Comparison of ENCODE assay signal across 8 mouse cellular contexts in genomic region chr17:57095855-57096622, GRCm38 (mm10). TPM values are rescaled to one million over a fixed set of nuclear protein-coding genes. Genes with fewer than 3 reads are reported as not detected.
DNase-seq lines count a peak whose midpoint lies in the region; ATAC-seq and TF ChIP-seq lines count a peak whose summit lies in the region.

No protein-coding gene starts in this region.

- DNase-seq in gastrocnemius, adult 2 months, result peak; percentile 54
- DNase-seq in gastrocnemius, postnatal 10 days, result no peak
- DNase-seq in brain, embryonic 14.5 days (ENCODE audit: low read depth), result peak; percentile 77
- no peak for DNase-seq in right cerebral cortex, postnatal 10 days (ENCODE audit: low spot score in 2 of 2)

- peak overlapping the region; percentile 52 for H3K4me2 ChIP-seq in intestine, embryonic 15.5 days (replicated peaks)
- peak overlapping the region; percentile 35 for H3K4me2 ChIP-seq in liver, embryonic 16.5 days (ENCODE audit: low read depth, low read length)
- H3K4me2 ChIP-seq in neural tube, embryonic 13.5 days, result peak overlapping the region; percentile 45

- H3K9me3 ChIP-seq in intestine, embryonic 15.5 days, result no peaks in the 10 kb centered on the region
- no peaks in the 10 kb centered on the region for H3K9me3 ChIP-seq in liver, embryonic 16.5 days (replicated peaks; ENCODE audit: control insufficient read depth, low read length)
- H3K9me3 ChIP-seq in neural tube, embryonic 13.5 days, result no peaks in the 10 kb centered on the region

- 2% methylated on average over 18 of the region's 19 CpGs for WGBS in intestine, embryonic 15.5 days
- 4% methylated on average over 18 of the region's 19 CpGs for WGBS in liver, embryonic 16.5 days (ENCODE audit: insufficient replicate concordance)
- 1% methylated on average over 18 of the region's 19 CpGs for WGBS in neural tube, embryonic 13.5 days

- 0 out of 2 replicates have a peak, but pooled peaks cover 2% of the 10 kb centered on the region for H3K4me1 ChIP-seq in intestine, embryonic 15.5 days (replicated peaks)
- H3K4me1 ChIP-seq in liver, embryonic 16.5 days (ENCODE audit: control insufficient read depth, low read depth, low read length), result no peaks in the 10 kb centered on the region; the same call in none of the 2 replicates
- H3K4me1 ChIP-seq in neural tube, embryonic 13.5 days (replicated peaks), result peaks cover 12% of the 10 kb centered on the region

- no peak overlapping the region for H3K9ac ChIP-seq in intestine, embryonic 15.5 days
- no peak overlapping the region for H3K9ac ChIP-seq in liver, embryonic 16.5 days (ENCODE audit: low read depth, low read length)
- H3K9ac ChIP-seq in neural tube, embryonic 13.5 days, result 0 out of 2 replicates have a peak overlapping the region, but pooled peaks have one; percentile 8

- no peaks in the 10 kb centered on the region for H3K27me3 ChIP-seq in intestine, embryonic 15.5 days (replicated peaks)
- H3K27me3 ChIP-seq in liver, embryonic 16.5 days (ENCODE audit: control insufficient read depth, insufficient read depth, low read depth, low read length), result peaks cover 3% of the 10 kb centered on the region; the same call in 1 of the 2 replicates
- peaks cover 10% of the 10 kb centered on the region for H3K27me3 ChIP-seq in neural tube, embryonic 13.5 days

- intact Hi-C loops in gastrocnemius, adult 2 months (cut with DNase I), result loop anchor here (2.0 kb wide), 2 partner anchors 71 to 239 kb away; no protein-coding TSS in a partner anchor

- peak overlapping the region; percentile 49 for H3K4me3 ChIP-seq in gastrocnemius, adult 2 months
- peak overlapping the region; percentile 23 for H3K4me3 ChIP-seq in intestine, embryonic 15.5 days (replicated peaks)
- H3K4me3 ChIP-seq in liver, embryonic 16.5 days (ENCODE audit: low read depth, low read length), result peak overlapping the region; percentile 16
- 0 out of 2 replicates have a peak overlapping the region, but pooled peaks have one; percentile 5 for H3K4me3 ChIP-seq in neural tube, embryonic 13.5 days

- H3K36me3 ChIP-seq in intestine, embryonic 15.5 days, result no peaks in the 10 kb centered on the region
- H3K36me3 ChIP-seq in liver, embryonic 16.5 days (ENCODE audit: control insufficient read depth, insufficient read depth), result no peaks in the 10 kb centered on the region
- H3K36me3 ChIP-seq in neural tube, embryonic 13.5 days, result no peaks in the 10 kb centered on the region

- no peak for TF ChIP-seq POLR2A in brain, embryonic 14.5 days (IDR thresholded peaks at IDR 0.05; ENCODE audit: borderline replicate concordance, extremely low read depth, insufficient read depth, insufficient read length, poor library complexity, severe bottlenecking)

- ATAC-seq in granulocyte monocyte progenitor cell, adult 5-6 weeks (replicated peaks; ENCODE audit: poor library complexity, severe bottlenecking), result peak; percentile 77
- ATAC-seq in intestine, embryonic 15.5 days, result peak; percentile 92
- ATAC-seq in liver, embryonic 16.5 days (ENCODE audit: low read depth), result peak; percentile 75
- peak; percentile 79 for ATAC-seq in neural tube, embryonic 13.5 days (ENCODE audit: low read depth)

- TF ChIP-seq CTCF in gastrocnemius, adult 2 months (IDR thresholded peaks at IDR 0.05), result no peak
- TF ChIP-seq CTCF in brain, embryonic 14.5 days (IDR thresholded peaks at IDR 0.05; ENCODE audit: borderline replicate concordance, extremely low read depth, insufficient read depth, insufficient read length), result no peak

- no peak overlapping the region for H3K27ac ChIP-seq in gastrocnemius, adult 2 months
- H3K27ac ChIP-seq in intestine, embryonic 15.5 days, result no peak overlapping the region
- no peak overlapping the region for H3K27ac ChIP-seq in liver, embryonic 16.5 days (ENCODE audit: low read length)
- no peak overlapping the region for H3K27ac ChIP-seq in neural tube, embryonic 13.5 days (replicated peaks)

RNA-seq across cellular contexts. Expression of gene Tubb4a, which starts 8.5 kb away (rescaled TPM):
- 1 to 10 TPM in 1 of 2 experiments, under 1 TPM in 1; 0.64 to 1.7 TPM for total RNA-seq in gastrocnemius, adult 2 months (2021)
- total RNA-seq in gastrocnemius, postnatal 10 days (2021), result 1 to 10 TPM; 4.2 to 4.6 TPM
- 182 and 314 TPM in 2 replicates for polyA plus RNA-seq in brain, embryonic 14.5 days (2012; rRNA removed)
- total RNA-seq in granulocyte monocyte progenitor cell, adult 5-6 weeks (2014; fragmentation: Nextera tagmentation), result not detected in 2 replicates
- total RNA-seq in granulocyte monocyte progenitor cell, adult 5-6 weeks (2017), result not detected in 2 replicates
- polyA plus RNA-seq in intestine, embryonic 15.5 days (2015; fragmentation: Nextera tagmentation; extraction: Ambion mirVana), result 24.2 and 27.1 TPM in 2 replicates
- 0.36 and 0.60 TPM in 2 replicates for polyA plus RNA-seq in liver, embryonic 16.5 days (2015; fragmentation: Nextera tagmentation; extraction: Ambion mirVana)
- polyA plus RNA-seq in neural tube, embryonic 13.5 days (2015; fragmentation: Nextera tagmentation; extraction: Ambion mirVana), result 381 and 413 TPM in 2 replicates

RNA-seq across cellular contexts. Expression of gene Tnfsf9, which starts 9.1 kb away (rescaled TPM):
- total RNA-seq in gastrocnemius, adult 2 months (2021), result under 1 TPM; 0.47 to 0.61 TPM
- under 1 TPM; 0.42 to 0.95 TPM for total RNA-seq in gastrocnemius, postnatal 10 days (2021)
- 7.1 and 8.8 TPM in 2 replicates for polyA plus RNA-seq in brain, embryonic 14.5 days (2012; rRNA removed)
- total RNA-seq in granulocyte monocyte progenitor cell, adult 5-6 weeks (2014; fragmentation: Nextera tagmentation), result 0.28 and 1.1 TPM in 2 replicates
- total RNA-seq in granulocyte monocyte progenitor cell, adult 5-6 weeks (2017), result 0.60 and 3.0 TPM in 2 replicates
- 8.3 and 8.9 TPM in 2 replicates for polyA plus RNA-seq in intestine, embryonic 15.5 days (2015; fragmentation: Nextera tagmentation; extraction: Ambion mirVana)
- 0.48 and 0.67 TPM in 2 replicates for polyA plus RNA-seq in liver, embryonic 16.5 days (2015; fragmentation: Nextera tagmentation; extraction: Ambion mirVana)
- 4.2 and 6.2 TPM in 2 replicates for polyA plus RNA-seq in neural tube, embryonic 13.5 days (2015; fragmentation: Nextera tagmentation; extraction: Ambion mirVana)

RNA-seq across cellular contexts. Expression of gene Dennd1c, which starts 17.7 kb away (rescaled TPM):
- under 1 TPM; 0.22 to 0.56 TPM for total RNA-seq in gastrocnemius, adult 2 months (2021)
- under 1 TPM; 0.52 to 0.79 TPM for total RNA-seq in gastrocnemius, postnatal 10 days (2021)
- polyA plus RNA-seq in brain, embryonic 14.5 days (2012; rRNA removed), result 5.4 and 6.3 TPM in 2 replicates
- total RNA-seq in granulocyte monocyte progenitor cell, adult 5-6 weeks (2014; fragmentation: Nextera tagmentation), result 24.7 and 27.1 TPM in 2 replicates
- total RNA-seq in granulocyte monocyte progenitor cell, adult 5-6 weeks (2017), result 2.9 and 3.0 TPM in 2 replicates
- 6.5 and 6.7 TPM in 2 replicates for polyA plus RNA-seq in intestine, embryonic 15.5 days (2015; fragmentation: Nextera tagmentation; extraction: Ambion mirVana)
- polyA plus RNA-seq in liver, embryonic 16.5 days (2015; fragmentation: Nextera tagmentation; extraction: Ambion mirVana), result 4.0 and 4.3 TPM in 2 replicates
- polyA plus RNA-seq in neural tube, embryonic 13.5 days (2015; fragmentation: Nextera tagmentation; extraction: Ambion mirVana), result 3.7 and 5.9 TPM in 2 replicates

RNA-seq across cellular contexts. Expression of gene Slc25a23, which starts 36.4 kb away (rescaled TPM):
- 10 to 100 TPM; 34.4 to 52.2 TPM for total RNA-seq in gastrocnemius, adult 2 months (2021)
- 10 to 100 TPM; 42.1 to 50.9 TPM for total RNA-seq in gastrocnemius, postnatal 10 days (2021)
- polyA plus RNA-seq in brain, embryonic 14.5 days (2012; rRNA removed), result 71.2 and 111 TPM in 2 replicates
- 15.2 and 23.8 TPM in 2 replicates for total RNA-seq in granulocyte monocyte progenitor cell, adult 5-6 weeks (2014; fragmentation: Nextera tagmentation)
- total RNA-seq in granulocyte monocyte progenitor cell, adult 5-6 weeks (2017), result 1.6 and 1.7 TPM in 2 replicates
- 7.8 and 8.8 TPM in 2 replicates for polyA plus RNA-seq in intestine, embryonic 15.5 days (2015; fragmentation: Nextera tagmentation; extraction: Ambion mirVana)
- 4.4 and 7.0 TPM in 2 replicates for polyA plus RNA-seq in liver, embryonic 16.5 days (2015; fragmentation: Nextera tagmentation; extraction: Ambion mirVana)
- polyA plus RNA-seq in neural tube, embryonic 13.5 days (2015; fragmentation: Nextera tagmentation; extraction: Ambion mirVana), result 29.5 and 33.3 TPM in 2 replicates

RNA-seq across cellular contexts. Expression of gene Crb3, which starts 37.1 kb away (rescaled TPM):
- not detected for total RNA-seq in gastrocnemius, adult 2 months (2021)
- total RNA-seq in gastrocnemius, postnatal 10 days (2021), result under 1 TPM; 0.54 to 0.81 TPM
- polyA plus RNA-seq in brain, embryonic 14.5 days (2012; rRNA removed), result 2.5 and 3.2 TPM in 2 replicates
- total RNA-seq in granulocyte monocyte progenitor cell, adult 5-6 weeks (2014; fragmentation: Nextera tagmentation), result not detected in 2 replicates
- not detected in 2 replicates for total RNA-seq in granulocyte monocyte progenitor cell, adult 5-6 weeks (2017)
- 90.2 and 91.6 TPM in 2 replicates for polyA plus RNA-seq in intestine, embryonic 15.5 days (2015; fragmentation: Nextera tagmentation; extraction: Ambion mirVana)
- polyA plus RNA-seq in liver, embryonic 16.5 days (2015; fragmentation: Nextera tagmentation; extraction: Ambion mirVana), result 12.1 and 13.1 TPM in 2 replicates
- 0.92 and 1.1 TPM in 2 replicates for polyA plus RNA-seq in neural tube, embryonic 13.5 days (2015; fragmentation: Nextera tagmentation; extraction: Ambion mirVana)

Comparison
In these comparisons a context has a peak if more than half of its experiments do, and no peak if none do; other contexts are left out.
1. DNase-seq: peak in gastrocnemius, adult 2 months (single experiment) and brain, embryonic 14.5 days (single experiment); none in gastrocnemius, postnatal 10 days (single experiment) and right cerebral cortex, postnatal 10 days (0 of 2).
2. RNA of gene Tubb4a, which starts 8.5 kb away (polyA plus RNA-seq): 381 to 413 TPM in neural tube, embryonic 13.5 days, 182 to 314 TPM in brain, embryonic 14.5 days and 24.2 to 27.1 TPM in intestine, embryonic 15.5 days; 0.36 to 0.60 TPM in liver, embryonic 16.5 days; every median in the first group is over 10 times any median in the second.
3. Peak in every context shown above with its lines, with median percentiles within 50 percentile points of each other: H3K4me3 ChIP-seq, ATAC-seq and H3K4me2 ChIP-seq.